Mouse (Mus musculus) frontal cortex, adult (tissue): ENCODE measurements at regions not wholly inside any gene's neighbourhood (a gene's known extent, or its start where the extent isn't known, plus 50 kb on each side); places are given as distances from the start of the nearest gene placed in this dataset.

Experiments
- ATAC-seq: cut with Nextera tagmentation; 2 replicates; pipeline ENCODE4 v1.9.2; 2017; ENCODE audit warnings: mild to moderate bottlenecking, moderate library complexity, mixed read lengths; ENCODE audit not compliant: low TSS enrichment

- no peak for ATAC-seq
Observed at GRCm38 (mm10) chr11:79881812-79882211, 80.4 kb downstream of the Utp6 start.

- no peak for ATAC-seq
Observed at GRCm38 (mm10) chr11:79878091-79878490, 84.1 kb downstream of the Utp6 start.

- ATAC-seq: peak; percentile 38; the same call in 1 of the 2 replicates
Observed at GRCm38 (mm10) chr11:79877184-79877745, 84.9 kb downstream of the Utp6 start.

GRCm38 (mm10) chr11:79871783-79872628 lies 90.2 kb downstream of the Utp6 start:
- ATAC-seq: no peak

- ATAC-seq: no peak
Observed at GRCm38 (mm10) chr11:79870189-79870588, 92.0 kb downstream of the Utp6 start.

GRCm38 (mm10) chr11:79869009-79869408 lies 93.2 kb downstream of the Utp6 start:
- ATAC-seq: no peak

- no peak for ATAC-seq
Observed at GRCm38 (mm10) chr11:79864836-79865235, 97.4 kb downstream of the Utp6 start.

GRCm38 (mm10) chr11:79863487-79864175 lies 98.6 kb downstream of the Utp6 start:
- no peak for ATAC-seq

- no peak for ATAC-seq
Observed at GRCm38 (mm10) chr11:79860611-79861067, 101.6 kb downstream of the Utp6 start.

GRCm38 (mm10) chr11:79856376-79856775 lies 105.8 kb downstream of the Utp6 start:
- no peak for ATAC-seq

- ATAC-seq: no peak
Observed at GRCm38 (mm10) chr11:79849545-79849944, 112.6 kb downstream of the Utp6 start.

GRCm38 (mm10) chr11:79844436-79844835 lies 117.8 kb downstream of the Utp6 start:
- no peak for ATAC-seq

GRCm38 (mm10) chr11:79843021-79843420 lies 119.2 kb downstream of the Utp6 start:
- no peak for ATAC-seq

GRCm38 (mm10) chr11:79839973-79840372 lies 122.2 kb downstream of the Utp6 start:
- no peak for ATAC-seq

GRCm38 (mm10) chr11:79838051-79838450 lies 124.1 kb downstream of the Utp6 start:
- ATAC-seq: no peak

GRCm38 (mm10) chr11:79837076-79837990 lies 124.9 kb downstream of the Utp6 start:
- no peak for ATAC-seq

GRCm38 (mm10) chr11:79835873-79836272 lies 126.3 kb downstream of the Utp6 start:
- ATAC-seq: no peak

- no peak for ATAC-seq
Observed at GRCm38 (mm10) chr11:79833817-79834216, 128.4 kb downstream of the Utp6 start.

GRCm38 (mm10) chr11:79831591-79832320 lies 130.4 kb downstream of the Utp6 start:
- no peak for ATAC-seq

- ATAC-seq: no peak
Observed at GRCm38 (mm10) chr11:79830567-79831055, 131.6 kb downstream of the Utp6 start.

GRCm38 (mm10) chr11:79827034-79827433 lies 135.2 kb downstream of the Utp6 start:
- ATAC-seq: no peak
